In genomic region chr2:37570703-37571102, GRCm38 (mm10) we compare ENCODE assay signal across 21 mouse cellular contexts. TPM values are rescaled to one million over a fixed set of nuclear protein-coding genes. Genes with fewer than 3 reads are reported as not detected.
DNase-seq lines count a peak whose midpoint lies in the region; ATAC-seq and TF ChIP-seq lines count a peak whose summit lies in the region.
"Had no signal": no experiment of that assay in that cellular context is flagged by ENCODE, and none has a peak within 500 bp of the region (broad histone marks: within the 10 kb centered on the region; RNA-seq: fewer than 3 reads in every experiment).

No protein-coding gene starts in this region.

- H3K4me3 ChIP-seq in forebrain, embryonic 13.5 days, result no peak overlapping the region
- no peak overlapping the region for H3K4me3 ChIP-seq in forebrain, embryonic 16.5 days (replicated peaks; ENCODE audit: low read length)
- H3K4me3 ChIP-seq in liver, postnatal 0 days (ENCODE audit: low read depth, low read length), result no peak overlapping the region
- H3K4me3 ChIP-seq: embryonic facial prominence, embryonic 12.5 days; forebrain, embryonic 10.5 days; hindbrain, embryonic 10.5 days; limb, embryonic 15.5 days; neural tube, embryonic 13.5 days had no signal

- TF ChIP-seq CTCF in liver, postnatal 0 days (IDR thresholded peaks at IDR 0.05; ENCODE audit: low read depth), result no peak

- no peaks in the 10 kb centered on the region for H3K9me3 ChIP-seq in forebrain, embryonic 13.5 days (replicated peaks)
- H3K9me3 ChIP-seq in forebrain, embryonic 16.5 days (ENCODE audit: control insufficient read depth, low read length), result no peaks in the 10 kb centered on the region
- H3K9me3 ChIP-seq in liver, postnatal 0 days (ENCODE audit: low read length), result no peaks in the 10 kb centered on the region
- H3K9me3 ChIP-seq: embryonic facial prominence, embryonic 12.5 days; forebrain, embryonic 10.5 days; hindbrain, embryonic 10.5 days; limb, embryonic 15.5 days; neural tube, embryonic 13.5 days had no signal

- 90% methylated on average over 2 of the region's 2 CpGs for WGBS in forebrain, embryonic 13.5 days
- 75% methylated on average over 2 of the region's 2 CpGs for WGBS in forebrain, embryonic 16.5 days
- 66% methylated on average over 2 of the region's 2 CpGs for WGBS in liver, postnatal 0 days (ENCODE audit: insufficient replicate concordance)

- peak overlapping the region; percentile 26; the same call in 1 of the 2 replicates for H3K27ac ChIP-seq in forebrain, embryonic 13.5 days
- no peak overlapping the region for H3K27ac ChIP-seq in forebrain, embryonic 16.5 days (ENCODE audit: low read length)
- H3K27ac ChIP-seq in liver, postnatal 0 days (ENCODE audit: low read depth), result peak overlapping the region; percentile 30
- H3K27ac ChIP-seq: embryonic facial prominence, embryonic 12.5 days; forebrain, embryonic 10.5 days; hindbrain, embryonic 10.5 days; limb, embryonic 15.5 days; macrophage; neural tube, embryonic 13.5 days had no signal

- H3K9ac ChIP-seq in forebrain, embryonic 13.5 days, result no peak overlapping the region
- H3K9ac ChIP-seq in forebrain, embryonic 16.5 days (replicated peaks; ENCODE audit: low read depth, low read length), result no peak overlapping the region
- no peak overlapping the region for H3K9ac ChIP-seq in liver, postnatal 0 days (replicated peaks)
- H3K9ac ChIP-seq: embryonic facial prominence, embryonic 12.5 days; limb, embryonic 15.5 days; neural tube, embryonic 13.5 days had no signal

- no peak overlapping the region for H3K4me2 ChIP-seq in forebrain, embryonic 13.5 days
- no peak overlapping the region for H3K4me2 ChIP-seq in forebrain, embryonic 16.5 days (ENCODE audit: low read length)
- H3K4me2 ChIP-seq in liver, postnatal 0 days (ENCODE audit: low read depth, low read length), result no peak overlapping the region
- H3K4me2 ChIP-seq: embryonic facial prominence, embryonic 12.5 days; limb, embryonic 15.5 days; midbrain, embryonic 11.5 days; neural tube, embryonic 13.5 days had no signal

- no peak for ATAC-seq in forebrain, embryonic 13.5 days
- no peak for ATAC-seq in forebrain, embryonic 16.5 days
- peak; percentile 89 for ATAC-seq in liver, postnatal 0 days
- ATAC-seq: inflammation-experienced regulatory T-cells, adult 6 months had no signal

- no peak for TF ChIP-seq EP300 in liver, postnatal 0 days (IDR thresholded peaks at IDR 0.05; ENCODE audit: low read depth)

- H3K27me3 ChIP-seq in forebrain, embryonic 13.5 days, result no peaks in the 10 kb centered on the region
- H3K27me3 ChIP-seq in forebrain, embryonic 16.5 days (replicated peaks; ENCODE audit: control insufficient read depth, insufficient read depth, low read length), result no peaks in the 10 kb centered on the region
- no peaks in the 10 kb centered on the region for H3K27me3 ChIP-seq in liver, postnatal 0 days (ENCODE audit: insufficient read depth, low read length)
- H3K27me3 ChIP-seq: embryonic facial prominence, embryonic 12.5 days; limb, embryonic 15.5 days; neural tube, embryonic 13.5 days had no signal

- peaks cover 69% of the 10 kb centered on the region for H3K36me3 ChIP-seq in forebrain, embryonic 13.5 days (ENCODE audit: poor library complexity, severe bottlenecking)
- peaks cover 14% of the 10 kb centered on the region for H3K36me3 ChIP-seq in forebrain, embryonic 16.5 days (ENCODE audit: control insufficient read depth, insufficient read depth)
- H3K36me3 ChIP-seq in liver, postnatal 0 days (replicated peaks; ENCODE audit: insufficient read depth, low read length), result peaks cover 9% of the 10 kb centered on the region; the same call in 1 of the 2 replicates

- no peaks in the 10 kb centered on the region for H3K4me1 ChIP-seq in forebrain, embryonic 13.5 days
- H3K4me1 ChIP-seq in forebrain, embryonic 16.5 days (replicated peaks; ENCODE audit: control insufficient read depth, insufficient read depth, low read length), result no peaks in the 10 kb centered on the region
- peaks cover 12% of the 10 kb centered on the region for H3K4me1 ChIP-seq in liver, postnatal 0 days (ENCODE audit: insufficient read depth)
- H3K4me1 ChIP-seq: embryonic facial prominence, embryonic 12.5 days; forebrain, embryonic 10.5 days; hindbrain, embryonic 10.5 days; limb, embryonic 15.5 days; neural tube, embryonic 13.5 days had no signal

- peak; percentile 6 for DNase-seq in lung, postnatal 25 days (ENCODE audit: low spot score)
- DNase-seq in lung, postnatal 36 days, result no peak
- DNase-seq in kidney, postnatal 14 days, result peak; percentile 72
- no peak for DNase-seq in liver, postnatal 0 days
- DNase-seq in left cerebral cortex, postnatal 36 days (ENCODE audit: low spot score in 2 of 2), result no peak
- no peak for DNase-seq in adrenal gland, postnatal 36 days
- DNase-seq: adrenal gland, adult 2 months; cerebellum, adult 11 months; gastrocnemius, postnatal 10 days; layer of hippocampus, adult 9-11 months; thymus, postnatal 4 days had no signal

- intact Hi-C loops in left cerebral cortex, postnatal 36 days (cut with DNase I), result loop anchor here (5.0 kb wide), 1 partner anchor 202 kb away; no protein-coding TSS in a partner anchor

RNA-seq across cellular contexts. Expression of gene Gpr21, which starts 54.6 kb away (rescaled TPM):
- polyA plus RNA-seq in forebrain, embryonic 13.5 days (2015; fragmentation: Nextera tagmentation; extraction: Ambion mirVana), result 8.7 and 11.7 TPM in 2 replicates
- polyA plus RNA-seq in forebrain, embryonic 16.5 days (2015; fragmentation: Nextera tagmentation; extraction: Ambion mirVana), result 28.9 and 31.1 TPM in 2 replicates
- polyA plus RNA-seq in liver, postnatal 0 days (2015; fragmentation: Nextera tagmentation; extraction: Ambion mirVana), result 0.08 and 0.09 TPM in 2 replicates
- 1 to 10 TPM; 6.3 to 6.6 TPM for total RNA-seq in left cerebral cortex, postnatal 36 days (2021)
- total RNA-seq in adrenal gland, postnatal 36 days (2021), result 1 to 10 TPM in 1 of 2 experiments, under 1 TPM in 1; 0.95 to 2.7 TPM

Comparison
In these comparisons a context has a peak if more than half of its experiments do, and no peak if none do; other contexts are left out.
1. DNase-seq: peak in lung, postnatal 25 days (single experiment) and kidney, postnatal 14 days (single experiment); none in lung, postnatal 36 days (single experiment), liver, postnatal 0 days (single experiment), left cerebral cortex, postnatal 36 days (0 of 2) and adrenal gland, postnatal 36 days (0 of 2).